Comparison of ENCODE assay signal across 8 mouse cellular contexts in genomic region chr5:98167180-98167824, GRCm38 (mm10). TPM values are rescaled to one million over a fixed set of nuclear protein-coding genes. Genes with fewer than 3 reads are reported as not detected.
DNase-seq lines count a peak whose midpoint lies in the region; ATAC-seq lines count a peak whose summit lies in the region.

Prdm8 (plus strand) TSS chr5:98167198.

- H3K27me3 ChIP-seq in hindbrain, embryonic 11.5 days (ENCODE audit: control insufficient read depth, insufficient read depth, low read length): peaks cover 46% of the 10 kb centered on the region

- WGBS in hindbrain, embryonic 11.5 days: under 1% methylated on average over 50 of the region's 51 CpGs

- ATAC-seq in hindbrain, embryonic 11.5 days (ENCODE audit: low FRiP score): peak; percentile 92

- peak; percentile 96 for DNase-seq in ZHBTc4 (ENCODE audit: low read depth, low spot score)
- peak; percentile 89 for DNase-seq in cerebellum, adult 9-11 months
- peak; percentile 70 to 81 for DNase-seq in frontal cortex, postnatal 10 days (ENCODE audit: low spot score in 2 of 2)
- peak; percentile 95 for DNase-seq in hindbrain, embryonic 11.5 days (ENCODE audit: low spot score)
- DNase-seq in left cerebral cortex, adult 11 months (ENCODE audit: low spot score): peak; percentile 52
- DNase-seq in lung, postnatal 25 days (ENCODE audit: low spot score): peak; percentile 85
- DNase-seq in retina, postnatal 7 days (ENCODE audit: low read depth, low spot score): peak; percentile 82
- peak; percentile 74 to 81 for DNase-seq in urinary bladder, postnatal 4 days (ENCODE audit: low spot score in 2 of 2)

- peak within 1 kb of the TSS; percentile 42 for H3K4me3 ChIP-seq in hindbrain, embryonic 11.5 days (ENCODE audit: low read depth, low read length)

- H3K9ac ChIP-seq in hindbrain, embryonic 11.5 days (ENCODE audit: low read depth, low read length): peak within 1 kb of the TSS; percentile 37; the same call in 1 of the 2 replicates

- H3K36me3 ChIP-seq in hindbrain, embryonic 11.5 days (ENCODE audit: control insufficient read depth, insufficient read depth, low read length): no peaks in the 10 kb centered on the region

- H3K4me1 ChIP-seq in hindbrain, embryonic 11.5 days (replicated peaks; ENCODE audit: control insufficient read depth, insufficient read depth, low read length): peaks cover 12% of the 10 kb centered on the region

- H3K27ac ChIP-seq in hindbrain, embryonic 11.5 days (ENCODE audit: low read depth, low read length): no peak within 1 kb of the TSS

- no peaks in the 10 kb centered on the region for H3K9me3 ChIP-seq in hindbrain, embryonic 11.5 days (ENCODE audit: control insufficient read depth, low read length)

- H3K4me2 ChIP-seq in hindbrain, embryonic 11.5 days (replicated peaks; ENCODE audit: low read depth, low read length): peak within 1 kb of the TSS; percentile 70

RNA-seq across cellular contexts. Expression of gene Prdm8, which starts in this region (rescaled TPM):
- polyA plus RNA-seq in hindbrain, embryonic 11.5 days (2014; fragmentation: Nextera tagmentation; extraction: Ambion mirVana): 2.8 and 2.9 TPM in 2 replicates
